Mouse (Mus musculus) left cerebral cortex, postnatal 10 days (tissue): ENCODE measurements around the gene Wdr1. TPM values are rescaled to one million over a fixed set of nuclear protein-coding genes. Genes with fewer than 3 reads are reported as not detected.

Experiments used
- DNase-seq, 2 experiments: peaks; one replicate each; pipeline ENCODE4 v3.0.0; 2021 to 2022; ENCODE audit warnings: low spot score in 2 of 2, mixed read lengths in 1 of 2; ENCODE audit errors: extremely low spot score in 1 of 2
- intact Hi-C: fragments of 180-260 bp; cut with DNase I; formaldehyde crosslinking; loops from one replicate; pipeline ENCODE4 v1.15.1; 2025
- total RNA-seq, 2 experiments: library from RNA; stranded (reverse); gene quantifications; 2 replicates each; pipeline ENCODE4 v1.2.3; 2021

Gene Wdr1
- total RNA-seq, 2 experiments from 2014 or later, result 215 to 224 TPM

GRCm38 (mm10) chr5:38550221-38550768 lies 12.7 kb downstream of the Wdr1 start:
- DNase-seq, result no peak
- intact Hi-C loops, result no loop called here

- DNase-seq, result peak in 1 of 2 experiments; percentile 48
- intact Hi-C loops, result no loop called here
Measured at GRCm38 (mm10) chr5:38549461-38549909, 13.5 kb downstream of the Wdr1 start.

DNA sequence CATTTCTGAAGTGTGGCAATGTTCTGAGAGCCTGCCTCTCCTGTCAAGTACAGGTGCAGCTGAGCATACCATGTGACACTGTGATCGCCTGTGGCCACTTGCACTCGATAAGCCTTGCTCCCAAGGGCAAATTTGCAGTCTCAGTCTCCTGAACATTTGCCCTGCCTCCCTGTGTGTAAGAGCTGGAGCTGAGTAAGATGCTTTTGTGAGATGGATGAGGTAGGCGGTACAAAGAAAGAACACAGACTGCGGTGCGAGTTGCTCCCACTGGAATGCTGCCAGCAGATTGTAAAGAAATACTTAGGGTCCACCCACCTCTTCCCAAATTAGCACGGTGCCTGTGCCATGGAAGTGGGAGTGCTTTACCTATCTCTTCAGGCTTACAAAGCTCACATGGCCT lies 15.6 kb downstream of the Wdr1 start:
- DNase-seq, result peak; percentile 61 to 67
- intact Hi-C loops, result no loop called here

DNA sequence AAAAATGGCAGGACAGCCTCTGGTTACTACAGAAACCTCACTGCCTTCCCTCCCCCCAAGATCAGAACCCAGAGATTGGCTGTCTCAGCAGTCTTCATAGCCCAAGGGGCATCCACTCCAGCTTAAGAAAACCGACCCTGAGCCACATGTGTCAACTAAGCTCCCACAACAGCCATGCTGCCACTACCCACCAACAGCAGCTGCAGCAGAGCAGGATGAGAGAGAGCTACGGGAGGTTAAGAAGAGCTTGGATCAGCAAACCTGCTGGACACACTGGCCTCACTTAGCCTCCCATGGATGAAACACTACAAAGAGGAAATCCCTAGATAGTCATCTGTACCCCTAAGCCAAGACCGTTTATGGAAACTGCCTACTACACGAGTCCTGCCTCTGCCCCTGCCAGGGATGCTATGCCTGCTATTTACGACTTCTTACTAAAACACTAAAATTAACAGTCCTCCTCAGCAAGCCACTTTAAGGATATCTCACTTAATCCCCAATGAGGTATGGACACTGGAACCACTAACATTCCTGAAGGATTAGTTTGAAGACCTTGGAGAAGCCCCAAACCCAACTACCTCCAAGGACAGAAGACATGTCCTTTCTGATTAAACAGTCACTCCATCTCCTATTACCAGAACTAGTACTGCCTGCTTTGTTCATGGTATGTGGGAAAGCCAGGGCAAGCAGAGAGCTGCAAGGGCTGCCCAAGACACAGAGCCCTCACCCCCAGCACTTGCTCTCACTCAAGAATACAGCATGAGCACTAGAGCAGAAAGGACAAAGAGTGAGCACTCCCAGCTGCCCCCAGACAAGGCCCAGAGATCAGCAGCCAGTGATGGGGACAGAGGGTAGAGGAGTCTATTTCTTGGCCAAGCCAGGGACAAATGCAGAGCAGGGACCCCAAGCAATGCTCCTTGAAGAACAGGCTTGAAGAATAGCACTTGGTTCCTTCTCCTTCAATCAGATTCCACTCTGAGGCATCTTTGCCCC lies 18.3 kb downstream of the Wdr1 start:
- DNase-seq, result no peak
- intact Hi-C loops, result no loop called here

- intact Hi-C loops, result no loop called here
- DNase-seq, result peak in 1 of 2 experiments; percentile 52
Measured at GRCm38 (mm10) chr5:38543496-38544217, 19.4 kb downstream of the Wdr1 start.

GRCm38 (mm10) chr5:38541728-38542127 lies 21.3 kb downstream of the Wdr1 start:
- intact Hi-C loops, result no loop called here
- DNase-seq, result no peak

DNA sequence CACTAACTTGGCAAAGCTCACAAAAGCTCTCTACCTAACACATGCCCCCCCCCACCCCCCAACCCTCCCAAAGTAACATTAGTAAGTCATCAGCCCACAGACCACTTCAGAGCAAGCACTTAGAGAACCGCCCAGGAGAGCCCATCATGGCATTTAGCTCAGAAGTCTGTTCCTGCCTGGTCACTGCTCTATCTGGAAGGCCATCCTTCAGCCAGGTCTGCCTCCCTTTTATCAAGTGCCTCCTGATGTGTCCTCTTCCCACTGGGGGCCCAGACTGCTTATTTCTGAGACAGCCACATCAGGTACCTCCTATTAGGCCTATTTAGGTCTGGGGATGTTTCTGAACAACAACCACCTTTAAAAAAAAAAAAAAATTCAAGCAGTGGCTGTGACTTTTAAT lies 22.1 kb downstream of the Wdr1 start:
- intact Hi-C loops, result no loop called here
- DNase-seq, result no peak

GRCm38 (mm10) chr5:38538508-38538907 lies 24.5 kb downstream of the Wdr1 start:
- intact Hi-C loops, result no loop called here
- no peak for DNase-seq

DNA sequence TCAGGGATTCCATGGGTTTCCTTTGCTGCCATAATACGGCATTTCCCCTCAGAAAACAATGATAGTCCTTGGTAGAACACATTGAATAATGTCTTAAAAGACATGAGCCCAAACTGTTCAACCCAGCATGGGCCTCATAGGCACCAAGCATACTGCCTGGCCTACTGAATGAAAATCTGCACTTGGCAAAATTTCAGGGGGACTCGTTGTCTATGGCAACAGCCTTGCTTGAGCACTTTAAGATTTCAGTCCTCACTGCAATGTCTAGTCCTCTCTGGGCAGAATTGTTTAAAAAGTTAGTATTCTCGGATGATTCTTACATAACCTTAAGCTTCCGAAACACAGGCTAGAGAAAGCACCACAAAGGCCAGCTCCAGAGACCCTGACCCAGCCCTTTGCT lies 25.2 kb downstream of the Wdr1 start:
- intact Hi-C loops, result no loop called here
- peak in 1 of 2 experiments; percentile 46 for DNase-seq

DNA sequence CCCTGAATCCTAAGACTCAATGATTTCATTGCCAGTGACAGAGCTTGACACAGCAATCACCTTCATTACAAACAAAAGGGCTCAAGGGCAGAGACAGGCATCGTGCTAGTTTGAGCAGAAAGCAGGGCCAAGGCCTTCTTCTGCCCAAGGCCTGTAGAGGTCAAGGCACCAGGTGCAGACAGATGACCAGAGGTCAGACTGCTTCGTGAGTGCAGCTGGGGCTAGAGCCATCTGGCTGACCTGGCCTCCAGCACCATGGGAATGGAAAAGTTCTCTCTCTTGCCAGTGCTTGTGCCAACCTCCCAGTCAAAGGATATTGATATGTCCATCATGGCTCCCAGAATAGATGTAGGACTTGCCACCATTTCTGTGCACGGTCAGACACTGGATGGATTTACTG lies 26.2 kb downstream of the Wdr1 start:
- DNase-seq, result no peak
- intact Hi-C loops, result no loop called here

DNA sequence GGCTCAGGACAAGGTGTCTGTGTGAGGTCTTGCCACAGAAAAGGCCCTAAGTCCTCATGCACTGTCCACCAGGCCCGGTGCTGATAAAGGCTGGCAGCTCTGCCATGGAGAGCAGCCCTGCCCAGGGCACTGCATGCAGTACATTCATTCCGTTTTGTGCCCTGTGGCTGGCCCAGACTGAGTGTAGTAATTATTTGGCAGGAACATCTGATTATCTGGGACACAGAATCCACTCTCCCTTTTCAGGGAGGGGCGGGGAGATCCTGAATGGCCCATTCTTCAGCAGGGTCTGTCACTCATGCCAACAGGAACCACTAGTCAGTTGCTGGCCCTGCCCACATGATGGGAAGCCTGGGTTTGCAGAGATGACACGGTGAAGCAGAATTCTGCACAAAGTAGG lies 30.9 kb downstream of the Wdr1 start:
- DNase-seq, result peak; percentile 54 to 59
- intact Hi-C loops, result no loop called here

DNA sequence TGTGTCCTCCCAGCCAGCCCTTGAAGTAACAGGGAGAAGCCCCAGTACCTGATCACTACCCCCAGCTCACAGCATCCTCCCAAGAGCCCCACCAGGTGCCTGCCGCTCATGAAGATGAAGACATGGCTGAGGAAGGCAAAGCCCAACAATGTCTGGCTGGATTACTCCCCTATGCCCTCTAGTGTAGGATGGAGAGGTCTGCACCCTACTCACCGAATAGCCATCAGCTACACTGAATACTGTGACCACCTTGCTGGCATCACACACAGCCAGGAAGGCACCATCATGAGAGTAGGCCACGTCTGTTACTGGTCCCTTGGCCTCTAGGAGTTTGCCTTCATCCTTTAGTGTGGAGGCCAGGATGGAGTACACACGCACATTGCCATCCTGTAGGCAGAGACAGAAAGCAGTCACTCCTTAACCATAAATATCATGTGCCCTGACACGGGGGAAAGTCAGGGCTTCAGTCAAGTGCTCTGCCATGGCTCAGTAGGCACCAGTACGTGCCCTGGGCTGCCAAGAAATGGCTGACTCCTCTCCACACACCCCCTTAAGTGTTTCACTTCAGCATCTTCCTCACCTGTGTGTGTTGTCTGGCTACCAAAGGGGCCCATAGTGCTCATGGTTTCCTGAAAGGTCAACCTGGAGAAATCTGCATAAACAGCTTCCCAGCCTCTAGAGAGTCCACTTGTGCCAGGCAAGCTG lies 33.1 kb downstream of the Wdr1 start:
- intact Hi-C loops, result no loop called here
- DNase-seq, result no peak

GRCm38 (mm10) chr5:38522977-38523376 lies 40.0 kb downstream of the Wdr1 start:
- intact Hi-C loops, result no loop called here
- DNase-seq, result no peak

GRCm38 (mm10) chr5:38520838-38521237 lies 42.2 kb downstream of the Wdr1 start:
- DNase-seq, result no peak
- intact Hi-C loops, result no loop called here

DNA sequence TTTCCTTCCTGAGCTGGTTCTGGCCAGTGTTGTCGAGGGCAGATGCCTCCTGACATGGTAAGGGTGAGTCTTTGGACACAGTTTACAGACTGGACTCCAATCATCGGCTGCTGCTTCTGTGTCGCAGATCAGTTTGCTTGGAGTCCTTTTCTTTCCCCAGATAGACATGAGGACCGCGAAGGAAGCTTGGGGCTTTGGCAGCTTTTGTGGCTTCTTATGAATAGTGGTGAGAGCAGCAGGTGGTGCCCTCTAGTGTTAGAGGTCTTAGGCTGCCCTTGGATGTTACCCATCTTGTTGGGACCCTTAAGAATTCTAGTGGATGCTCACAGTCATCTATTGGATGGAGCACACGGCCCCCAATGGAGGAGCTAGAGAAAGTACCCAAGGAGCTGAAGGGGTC lies 46.8 kb downstream of the Wdr1 start:
- peak; percentile 45 to 50 for DNase-seq
- intact Hi-C loops, result loop anchor here (5.0 kb wide), 1 partner anchor 209 kb away; no protein-coding TSS in a partner anchor

- intact Hi-C loops, result no loop called here
- DNase-seq, result no peak
Measured at GRCm38 (mm10) chr5:38512991-38513390, 50.0 kb downstream of the Wdr1 start.

- DNase-seq, result no peak
- intact Hi-C loops, result no loop called here
Measured at GRCm38 (mm10) chr5:38509568-38509967, 53.5 kb downstream of the Wdr1 start.

GRCm38 (mm10) chr5:38505435-38505765 lies 57.6 kb downstream of the Wdr1 start:
- intact Hi-C loops, result no loop called here

More at GRCm38 (mm10) chr5:38505435-38505765, 57.6 kb downstream of the Wdr1 start:
- DNase-seq, result no peak
